Mouse (Mus musculus) bone marrow macrophage, adult 2 months (primary cell): ENCODE data around the gene 4930469K13Rik.

Source experiments
- CTCF ChIP-seq: IDR thresholded peaks from 2 replicates; pipeline ENCODE4 v1.5.1; 2012; ENCODE audit warnings: low read depth, mild to moderate bottlenecking, low read length, moderate library complexity
- POLR2A ChIP-seq: IDR thresholded peaks from 2 replicates; pipeline ENCODE4 v1.6.1; 2012; ENCODE audit warnings: mild to moderate bottlenecking, low read depth, low read length, borderline replicate concordance

DNA sequence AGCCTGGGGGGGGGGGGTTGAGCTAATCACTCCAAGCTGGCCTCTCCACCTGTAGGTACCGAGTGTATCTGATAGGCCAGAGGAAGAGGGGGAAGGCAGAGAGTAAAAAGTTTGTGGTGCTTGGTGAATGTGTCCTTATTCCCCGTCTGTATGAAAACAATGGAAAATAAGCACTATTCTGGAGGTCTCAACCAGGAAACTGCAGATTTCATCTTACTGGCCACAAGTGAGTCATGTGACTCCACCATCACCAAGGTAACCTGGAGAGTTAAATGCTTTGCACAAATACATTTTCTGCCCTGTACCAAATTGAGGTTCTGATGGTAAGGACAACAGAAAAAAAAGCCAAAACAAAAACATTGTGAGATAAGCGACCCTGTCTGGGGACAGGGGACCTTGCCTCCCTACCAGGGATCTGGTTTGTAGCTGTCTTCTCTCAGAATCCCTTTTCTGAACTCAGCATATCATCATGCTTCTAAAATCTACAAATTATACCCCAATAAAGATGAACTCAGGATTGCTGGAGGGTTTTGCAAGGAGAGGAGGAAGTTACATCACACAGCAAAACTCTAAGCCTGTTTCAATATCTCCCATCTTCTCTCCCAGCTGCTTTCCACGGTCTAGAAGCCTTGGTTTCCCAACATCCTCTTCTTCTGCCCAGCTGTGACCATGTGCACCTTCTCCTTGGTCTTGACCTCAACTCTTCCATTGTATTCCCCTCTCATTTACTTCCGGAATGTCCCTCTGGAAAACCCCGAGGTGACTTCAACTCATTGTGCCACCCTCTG is 45.1 kb downstream of the 4930469K13Rik start:
- TF ChIP-seq CTCF (no peak), POLR2A (no peak)
